Mouse (Mus musculus) adrenal gland, postnatal 4 days (tissue): ENCODE data around the gene Erbin. TPM values are rescaled to one million over a fixed set of nuclear protein-coding genes. Genes with fewer than 3 reads are reported as not detected.
A peak's percentile ranks its signal among the peaks of the same experiment; 100 is the strongest.

Experiments
- DNase-seq, 2 experiments: peaks; one replicate each; pipeline ENCODE4 v3.0.0; 2021 to 2022; ENCODE audit warnings: low spot score in 2 of 2, mixed read lengths in 2 of 2
- total RNA-seq, 2 experiments: library from RNA; stranded (reverse); gene quantifications; 2 replicates each; pipeline ENCODE4 v1.2.3; 2021

Erbin gene
- total RNA-seq, 2 experiments from 2014 or later = 114 to 128 TPM

GRCm38 (mm10) chr13:103819377-103819776 lies 100.9 kb downstream of the Erbin start:
- no peak for DNase-seq

- no peak for DNase-seq
These were observed 102.4 kb downstream of the Erbin start for GRCm38 (mm10) chr13:103817935-103818334.

- no peak for DNase-seq
These were observed 112.8 kb downstream of the Erbin start for GRCm38 (mm10) chr13:103807464-103807863.

GRCm38 (mm10) chr13:103806210-103806851 lies 114.0 kb downstream of the Erbin start:
- no peak for DNase-seq

- DNase-seq = no peak
These were observed 116.6 kb downstream of the Erbin start for GRCm38 (mm10) chr13:103803721-103804120.

- no peak for DNase-seq
These were observed 119.3 kb downstream of the Erbin start for GRCm38 (mm10) chr13:103801021-103801420.

- no peak for DNase-seq
These were observed 125.4 kb downstream of the Erbin start for GRCm38 (mm10) chr13:103794688-103795543.

GRCm38 (mm10) chr13:103779922-103780585 lies 140.3 kb downstream of the Erbin start:
- DNase-seq = no peak

GRCm38 (mm10) chr13:103777126-103777525 lies 143.2 kb downstream of the Erbin start:
- no peak for DNase-seq

- peak; percentile 85 for DNase-seq
These were observed 146.1 kb downstream of the Erbin start, which contains the start of gene Srek1 for GRCm38 (mm10) chr13:103774119-103774757. Gene Srek1 (minus strand): TSS chr13:103774608.

- DNase-seq = no peak
These were observed 146.8 kb downstream of the Erbin start for GRCm38 (mm10) chr13:103773407-103774118.

GRCm38 (mm10) chr13:103772917-103773316 lies 147.4 kb downstream of the Erbin start:
- DNase-seq = no peak

- DNase-seq = no peak
These were observed 149.5 kb downstream of the Erbin start for GRCm38 (mm10) chr13:103770821-103771220.

Other genes with a start within 250 kb of the Erbin start
- gene Srek1, start 145.9 kb downstream of the Erbin start, total RNA-seq = 10 to 100 TPM; 88.8 to 95.9 TPM
- gene Nln, start 189.1 kb upstream of the Erbin start, total RNA-seq = 10 to 100 TPM; 25.2 to 27.5 TPM
- 1 to 10 TPM; 5.7 to 6.4 TPM for gene Sgtb, start 189.2 kb upstream of the Erbin start, total RNA-seq